ENCODE assay signal across 9 mouse cellular contexts in genomic region chr7:139011027-139011426, GRCm38 (mm10).
DNase-seq lines count a peak whose midpoint lies in the region; ATAC-seq and TF ChIP-seq lines count a peak whose summit lies in the region.
"Had no signal": no experiment of that assay in that cellular context is flagged by ENCODE, and none has a peak within 500 bp of the region (broad histone marks: within the 10 kb centered on the region; RNA-seq: fewer than 3 reads in every experiment).

No protein-coding gene starts in this region.

- DNase-seq in heart, adult 2 months = peak; percentile 16 to 65
- DNase-seq in CD8-positive naive resting alpha-beta T cell, adult 2 months (ENCODE audit: low read depth in 2 of 2, low spot score in 2 of 2) = peak; percentile 6 to 25
- DNase-seq in embryonic facial prominence, embryonic 11.5 days (ENCODE audit: low spot score) = peak; percentile 71
- DNase-seq in kidney, postnatal 4 days = peak; percentile 77 to 79
- peak; percentile 44 for DNase-seq in testis, postnatal 14 days (ENCODE audit: low spot score)

- H3K4me1 ChIP-seq in heart, adult 2 months (ENCODE audit: control insufficient read depth, insufficient read depth, low read length) = no peaks in the 10 kb centered on the region
- peaks cover 13% of the 10 kb centered on the region for H3K4me1 ChIP-seq in heart, embryonic 12.5 days (replicated peaks)
- H3K4me1 ChIP-seq in bone marrow, adult 2 months (ENCODE audit: control insufficient read depth, insufficient read depth, low read length) = no peaks in the 10 kb centered on the region
- H3K4me1 ChIP-seq in embryonic facial prominence, embryonic 11.5 days (ENCODE audit: control insufficient read depth, insufficient read depth, low read length) = no peaks in the 10 kb centered on the region
- H3K4me1 ChIP-seq: liver, embryonic 15.5 days had no signal

- no peaks in the 10 kb centered on the region for H3K79me2 ChIP-seq in heart, adult 2 months (replicated peaks; ENCODE audit: control insufficient read depth, insufficient read depth, low read length)

- no peaks in the 10 kb centered on the region for H3K9me3 ChIP-seq in heart, embryonic 12.5 days (replicated peaks)
- H3K9me3 ChIP-seq in embryonic facial prominence, embryonic 11.5 days (replicated peaks; ENCODE audit: control insufficient read depth, low read length) = no peaks in the 10 kb centered on the region
- H3K9me3 ChIP-seq: liver, embryonic 15.5 days had no signal

- H3K9ac ChIP-seq in heart, adult 2 months (ENCODE audit: low read depth, low read length) = no peak overlapping the region
- no peak overlapping the region for H3K9ac ChIP-seq in heart, embryonic 12.5 days
- no peak overlapping the region for H3K9ac ChIP-seq in embryonic facial prominence, embryonic 11.5 days (replicated peaks; ENCODE audit: low read length)
- H3K9ac ChIP-seq: liver, embryonic 15.5 days had no signal

- TF ChIP-seq CTCF in heart, adult 2 months (IDR thresholded peaks at IDR 0.05) = peak; percentile 92
- TF ChIP-seq CTCF in bone marrow, adult 2 months (IDR thresholded peaks at IDR 0.05; ENCODE audit: control insufficient read depth, insufficient read depth, low read length) = peak; percentile 79

- H3K4me3 ChIP-seq in heart, adult 2 months = no peak overlapping the region
- H3K4me3 ChIP-seq in heart, embryonic 12.5 days = no peak overlapping the region
- H3K4me3 ChIP-seq in bone marrow, adult 2 months (replicated peaks; ENCODE audit: control insufficient read depth, low read depth, low read length) = no peak overlapping the region
- no peak overlapping the region for H3K4me3 ChIP-seq in embryonic facial prominence, embryonic 11.5 days (ENCODE audit: low read depth, low read length)
- H3K4me3 ChIP-seq: liver, embryonic 15.5 days had no signal

- no peak for ATAC-seq in heart, embryonic 12.5 days (ENCODE audit: insufficient number of reproducible peaks, low FRiP score)
- ATAC-seq in embryonic facial prominence, embryonic 11.5 days (replicated peaks; ENCODE audit: insufficient number of reproducible peaks, low FRiP score, low TSS enrichment, low read depth) = no peak
- peak; percentile 88 for ATAC-seq in megakaryocyte progenitor cell, adult 5-6 weeks (replicated peaks; ENCODE audit: poor library complexity)

- TF ChIP-seq POLR2A in heart, adult 2 months (IDR thresholded peaks at IDR 0.05; ENCODE audit: insufficient read depth, low read depth, low read length) = no peak
- no peak for TF ChIP-seq POLR2A in bone marrow, adult 2 months (IDR thresholded peaks at IDR 0.05; ENCODE audit: borderline replicate concordance, control insufficient read depth, low read depth, low read length)

- no peaks in the 10 kb centered on the region for H3K36me3 ChIP-seq in heart, adult 2 months (ENCODE audit: control insufficient read depth, insufficient read depth, low read length)
- no peaks in the 10 kb centered on the region for H3K36me3 ChIP-seq in heart, embryonic 12.5 days
- no peaks in the 10 kb centered on the region for H3K36me3 ChIP-seq in embryonic facial prominence, embryonic 11.5 days (replicated peaks; ENCODE audit: control insufficient read depth, insufficient read depth, low read depth, low read length)
- H3K36me3 ChIP-seq: liver, embryonic 15.5 days had no signal

- H3K27me3 ChIP-seq in heart, adult 2 months (ENCODE audit: control insufficient read depth, insufficient read depth, low read length) = no peaks in the 10 kb centered on the region; the same call in 1 of the 2 replicates
- H3K27me3 ChIP-seq in heart, embryonic 12.5 days (replicated peaks) = peaks cover 29% of the 10 kb centered on the region; the same call in 1 of the 2 replicates
- H3K27me3 ChIP-seq in embryonic facial prominence, embryonic 11.5 days (ENCODE audit: control insufficient read depth, insufficient read depth, low read length) = no peaks in the 10 kb centered on the region
- H3K27me3 ChIP-seq: liver, embryonic 15.5 days had no signal

- 41% methylated on average over 3 of the region's 3 CpGs for WGBS in heart, adult 2 months
- WGBS in heart, embryonic 12.5 days = 36% methylated on average over 3 of the region's 3 CpGs
- 29% methylated on average over 3 of the region's 3 CpGs for WGBS in bone marrow, adult 2 months
- WGBS in embryonic facial prominence, embryonic 11.5 days = 35% methylated on average over 3 of the region's 3 CpGs

- TF ChIP-seq EP300 in heart, adult 2 months (IDR thresholded peaks at IDR 0.05; ENCODE audit: insufficient read depth, low read depth, low read length) = no peak

- H3K27ac ChIP-seq in heart, adult 2 months = no peak overlapping the region
- H3K27ac ChIP-seq in heart, embryonic 12.5 days (ENCODE audit: poor library complexity, severe bottlenecking) = no peak overlapping the region
- no peak overlapping the region for H3K27ac ChIP-seq in bone marrow, adult 2 months (ENCODE audit: control insufficient read depth, insufficient read depth, low read depth, low read length, poor library complexity)
- H3K27ac ChIP-seq in embryonic facial prominence, embryonic 11.5 days (replicated peaks; ENCODE audit: low read depth, low read length) = no peak overlapping the region
- H3K27ac ChIP-seq: liver, embryonic 15.5 days had no signal

- intact Hi-C loops in heart, adult 2 months (cut with DNase I) = no loop called here

- no peak overlapping the region for H3K4me2 ChIP-seq in heart, embryonic 12.5 days
- no peak overlapping the region for H3K4me2 ChIP-seq in embryonic facial prominence, embryonic 11.5 days (ENCODE audit: low read depth, low read length)
- H3K4me2 ChIP-seq: liver, embryonic 15.5 days had no signal

Comparison
In these comparisons a context has a peak if more than half of its experiments do, and no peak if none do; other contexts are left out.
1. DNase-seq: peak in every context shown above with its lines; median percentile 78 in kidney, postnatal 4 days; 71 in embryonic facial prominence, embryonic 11.5 days; 44 in testis, postnatal 14 days; 40 in heart, adult 2 months; 16 in CD8-positive naive resting alpha-beta T cell, adult 2 months.